Mouse (Mus musculus) embryonic facial prominence, embryonic 11.5 days (tissue): ENCODE measurements around the gene Kcnd2. TPM values are rescaled to one million over a fixed set of nuclear protein-coding genes. Genes with fewer than 3 reads are reported as not detected.

Source experiments
- ATAC-seq: fragments of 200-750 bp; cut with Nextera tagmentation; replicated peaks from 2 replicates; pipeline ENCODE4 v1.8.0; 2017; ENCODE audit warnings: low read depth; ENCODE audit not compliant: insufficient number of reproducible peaks, low FRiP score, low TSS enrichment
- DNase-seq: peaks from one replicate; pipeline ENCODE4 v3.0.0-alpha.2; 2015; ENCODE audit warnings: low spot score
- H3K27ac ChIP-seq: fragments of 300-500 bp; sonication (generic); replicated peaks from 2 replicates; pipeline ENCODE4 v1.5.1; 2014; ENCODE audit warnings: mild to moderate bottlenecking, low read depth, low read length, control low read depth
- H3K27me3 ChIP-seq: fragments of 300-500 bp; sonication (generic); 2 replicates; pipeline ENCODE4 v1.6.1; 2014; ENCODE audit warnings: mild to moderate bottlenecking, low read length, moderate library complexity, mixed read lengths; ENCODE audit not compliant: control insufficient read depth, insufficient read depth
- H3K36me3 ChIP-seq: fragments of 300-500 bp; sonication (generic); replicated peaks from 2 replicates; pipeline ENCODE4 v1.6.1; 2014; ENCODE audit warnings: low read depth, mild to moderate bottlenecking, low read length, moderate library complexity, mixed read lengths; ENCODE audit not compliant: control insufficient read depth, insufficient read depth
- H3K4me1 ChIP-seq: fragments of 300-500 bp; sonication (generic); 2 replicates; pipeline ENCODE4 v1.6.1; 2014; ENCODE audit warnings: low read length, mixed read lengths; ENCODE audit not compliant: control insufficient read depth, insufficient read depth
- H3K4me2 ChIP-seq: fragments of 300-500 bp; sonication (generic); 2 replicates; pipeline ENCODE4 v1.6.1; 2014; ENCODE audit warnings: low read depth, mild to moderate bottlenecking, control low read depth, low read length, moderate library complexity
- H3K4me3 ChIP-seq: fragments of 300-500 bp; sonication (generic); 2 replicates; pipeline ENCODE4 v1.5.1; 2014; ENCODE audit warnings: low read depth, low read length, control low read depth
- H3K9ac ChIP-seq: fragments of 300-500 bp; sonication (generic); replicated peaks from 2 replicates; pipeline ENCODE4 v1.6.1; 2014; ENCODE audit warnings: mild to moderate bottlenecking, control low read depth, low read length
- H3K9me3 ChIP-seq: fragments of 300-500 bp; sonication (generic); replicated peaks from 2 replicates; pipeline ENCODE4 v1.6.1; 2016; ENCODE audit warnings: mild to moderate bottlenecking, low read length, inconsistent platforms, mixed read lengths; ENCODE audit not compliant: control insufficient read depth
- WGBS: fragments of 180-500 bp; shearing (Covaris S2); extraction: QIAGEN DNeasy Blood & Tissue Kit; methylation state at CpG from one replicate; pipeline ENCODE4 v1.1.7; 2014; 5-methylcytosine and 5-hydroxymethylcytosine counted together
- polyA plus RNA-seq: library from polyadenylated mRNA; unstranded; fragments of >200 nt; fragmentation: Nextera tagmentation; extraction: Ambion mirVana; gene quantifications from 2 replicates; pipeline ENCODE4 v1.2.1, GENCODE M21; 2014

Kcnd2 gene
- polyA plus RNA-seq, 1 experiment from 2014 or later = 0.83 TPM

GRCm38 (mm10) chr6:21655681-21656080 lies 440.4 kb downstream of the Kcnd2 start:
- no peak overlapping the region for H3K4me3 ChIP-seq
- no peaks in the 10 kb centered on the region for H3K36me3 ChIP-seq
- no peaks in the 10 kb centered on the region for H3K27me3 ChIP-seq
- no peak overlapping the region for H3K9ac ChIP-seq
- no peak overlapping the region for H3K27ac ChIP-seq
- no peak overlapping the region for H3K4me2 ChIP-seq
- no peak for ATAC-seq
- no peaks in the 10 kb centered on the region for H3K9me3 ChIP-seq
- no peak for DNase-seq
- H3K4me1 ChIP-seq = no peaks in the 10 kb centered on the region

DNA sequence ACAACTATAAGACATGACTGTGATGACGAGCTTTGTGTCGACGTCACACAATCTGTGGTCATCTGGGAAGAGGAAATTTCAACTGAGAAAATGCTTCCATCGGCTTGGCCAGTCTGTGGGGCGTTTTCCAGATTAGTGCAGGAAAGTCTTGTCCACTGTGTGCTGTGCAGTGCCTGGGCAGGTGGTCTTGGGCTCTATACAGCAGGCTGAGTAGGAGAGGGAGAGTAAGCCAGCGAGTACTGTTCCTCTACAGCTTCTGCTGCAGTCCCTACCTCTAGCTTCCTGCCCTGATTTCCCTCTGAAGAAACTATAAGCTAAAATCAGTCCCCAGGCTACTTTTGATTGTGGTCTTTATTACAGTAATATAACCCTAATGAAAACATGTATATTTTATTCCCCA lies 448.8 kb downstream of the Kcnd2 start:
- Histone ChIP-seq H3K4me1 (no peaks in the 10 kb centered on the region), H3K4me3 (no peak overlapping the region), H3K36me3 (no peaks in the 10 kb centered on the region), H3K9me3 (no peaks in the 10 kb centered on the region), H3K4me2 (no peak overlapping the region), H3K27ac (no peak overlapping the region), H3K27me3 (no peaks in the 10 kb centered on the region), H3K9ac (no peak overlapping the region)
- DNase-seq (no peak), ATAC-seq (no peak)
- 77% methylated on average over 6 of the region's 6 CpGs for WGBS

DNA sequence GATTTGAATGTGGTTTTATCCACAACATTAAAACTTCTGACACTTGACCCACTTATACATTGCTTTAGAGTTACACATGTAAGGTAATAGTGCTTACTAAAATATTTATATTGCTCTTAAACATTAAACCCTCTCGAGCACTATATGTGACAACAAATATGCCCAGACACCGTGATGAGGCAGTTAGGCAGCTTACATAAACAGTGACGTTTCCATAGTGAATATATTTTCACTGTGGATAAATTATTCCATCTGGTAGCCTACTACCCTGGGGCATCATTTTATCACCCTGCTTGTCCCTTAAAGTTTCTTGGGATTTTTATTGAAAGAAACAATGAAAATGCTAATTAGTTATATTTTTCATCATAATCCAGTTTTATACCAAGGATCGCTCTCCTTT lies 449.3 kb downstream of the Kcnd2 start:
- 70% methylated on average over 4 of the region's 4 CpGs for WGBS
- Histone ChIP-seq H3K27me3 (no peaks in the 10 kb centered on the region), H3K4me2 (no peak overlapping the region), H3K36me3 (no peaks in the 10 kb centered on the region), H3K9ac (no peak overlapping the region), H3K27ac (no peak overlapping the region), H3K4me3 (no peak overlapping the region), H3K4me1 (no peaks in the 10 kb centered on the region), H3K9me3 (no peaks in the 10 kb centered on the region)
- ATAC-seq (no peak), DNase-seq (no peak)

- ATAC-seq (no peak), DNase-seq (no peak)
- 65% methylated on average over 6 of the region's 6 CpGs for WGBS
- Histone ChIP-seq H3K27ac (no peak overlapping the region), H3K9me3 (no peaks in the 10 kb centered on the region), H3K27me3 (no peaks in the 10 kb centered on the region), H3K4me3 (no peak overlapping the region), H3K9ac (no peak overlapping the region), H3K36me3 (no peaks in the 10 kb centered on the region), H3K4me1 (no peaks in the 10 kb centered on the region), H3K4me2 (no peak overlapping the region)
Measured at GRCm38 (mm10) chr6:21684252-21684651, 468.9 kb downstream of the Kcnd2 start.

GRCm38 (mm10) chr6:21686388-21686787 lies 471.1 kb downstream of the Kcnd2 start:
- Histone ChIP-seq H3K36me3 (no peaks in the 10 kb centered on the region), H3K9me3 (no peaks in the 10 kb centered on the region), H3K4me1 (no peaks in the 10 kb centered on the region), H3K27ac (no peak overlapping the region), H3K27me3 (no peaks in the 10 kb centered on the region), H3K4me3 (no peak overlapping the region), H3K9ac (no peak overlapping the region), H3K4me2 (no peak overlapping the region)
- WGBS = 89% methylated on average over 1 of the region's 1 CpGs
- DNase-seq (no peak), ATAC-seq (no peak)

DNA sequence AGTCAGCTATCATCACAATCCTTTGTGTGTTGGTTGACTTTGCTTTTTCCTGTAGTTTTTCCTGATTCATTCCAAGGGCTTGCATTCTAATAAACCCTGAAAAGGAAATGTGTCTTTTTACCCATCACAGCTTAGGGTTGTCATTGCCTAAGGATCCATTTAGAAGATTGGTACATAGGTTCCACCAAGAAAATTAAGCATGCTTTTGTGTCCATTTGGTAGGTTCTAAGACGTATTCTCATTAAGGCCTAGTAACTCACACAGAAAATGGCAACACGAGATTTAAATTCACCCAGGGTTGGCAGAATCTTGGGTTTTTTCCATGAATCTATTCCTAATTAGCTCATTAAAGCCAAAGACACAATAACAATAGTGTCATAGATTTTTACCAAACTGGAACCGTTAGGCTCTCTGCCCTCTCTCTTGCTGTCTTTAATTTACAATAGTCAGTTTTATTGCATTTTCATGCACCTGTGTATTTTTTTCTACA lies 477.6 kb downstream of the Kcnd2 start:
- Histone ChIP-seq H3K36me3 (no peaks in the 10 kb centered on the region), H3K4me3 (no peak overlapping the region), H3K9me3 (no peaks in the 10 kb centered on the region), H3K9ac (no peak overlapping the region), H3K27me3 (no peaks in the 10 kb centered on the region), H3K27ac (no peak overlapping the region), H3K4me2 (no peak overlapping the region), H3K4me1 (no peaks in the 10 kb centered on the region)
- WGBS = 86% methylated on average over 3 of the region's 3 CpGs
- no peak for ATAC-seq
- no peak for DNase-seq

GRCm38 (mm10) chr6:21697641-21698040 lies 482.3 kb downstream of the Kcnd2 start:
- H3K4me1 ChIP-seq = no peaks in the 10 kb centered on the region
- H3K36me3 ChIP-seq = no peaks in the 10 kb centered on the region
- no peaks in the 10 kb centered on the region for H3K9me3 ChIP-seq
- no peak overlapping the region for H3K27ac ChIP-seq
- DNase-seq (no peak), ATAC-seq (no peak)
- no peak overlapping the region for H3K4me3 ChIP-seq
- no peak overlapping the region for H3K9ac ChIP-seq
- H3K4me2 ChIP-seq = no peak overlapping the region
- no peaks in the 10 kb centered on the region for H3K27me3 ChIP-seq
- WGBS = 66% methylated on average over 3 of the region's 3 CpGs

DNA sequence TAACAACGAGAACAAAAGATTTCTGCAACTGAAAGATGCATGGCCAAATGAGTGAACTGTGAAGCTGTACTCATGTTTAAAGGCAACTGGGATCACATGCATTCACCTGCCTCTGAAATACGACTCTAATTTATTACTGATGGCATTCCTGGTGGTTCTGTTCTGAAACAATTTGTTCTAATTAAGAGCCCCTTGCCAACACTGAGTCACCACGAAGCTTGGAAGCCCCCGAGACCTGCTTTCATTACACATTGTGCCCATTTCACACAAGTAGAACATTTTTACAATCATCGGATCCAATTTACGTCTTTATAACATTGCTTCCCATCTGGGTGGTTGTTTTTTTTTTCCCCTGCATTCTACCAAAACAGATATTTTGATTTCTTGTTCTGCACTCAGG lies 485.8 kb downstream of the Kcnd2 start:
- no peaks in the 10 kb centered on the region for H3K27me3 ChIP-seq
- 66% methylated on average over 6 of the region's 6 CpGs for WGBS
- no peak overlapping the region for H3K27ac ChIP-seq
- no peak overlapping the region for H3K4me3 ChIP-seq
- ATAC-seq (no peak), DNase-seq (no peak)
- no peaks in the 10 kb centered on the region for H3K9me3 ChIP-seq
- H3K9ac ChIP-seq = no peak overlapping the region
- H3K36me3 ChIP-seq = no peaks in the 10 kb centered on the region
- no peaks in the 10 kb centered on the region for H3K4me1 ChIP-seq
- H3K4me2 ChIP-seq = no peak overlapping the region
